Mouse (Mus musculus) neural tube, embryonic 13.5 days (tissue): ENCODE results near the gene Yod1. TPM values are rescaled to one million over a fixed set of nuclear protein-coding genes. Genes with fewer than 3 reads are reported as not detected.

Experiments used
- ATAC-seq: fragments of 200-750 bp; cut with Nextera tagmentation; 2 replicates; pipeline ENCODE4 v1.8.0; 2017; ENCODE audit warnings: low read depth, mild to moderate bottlenecking, moderate TSS enrichment, moderate library complexity
- H3K27ac ChIP-seq: fragments of 300-500 bp; sonication (generic); replicated peaks from 2 replicates; pipeline ENCODE4 v1.5.1; 2015; ENCODE audit warnings: moderate library complexity, mild to moderate bottlenecking, inconsistent platforms
- H3K27me3 ChIP-seq: fragments of 300-500 bp; sonication (generic); 2 replicates; pipeline ENCODE4 v1.6.1; 2015; ENCODE audit warnings: mild to moderate bottlenecking, inconsistent platforms
- H3K36me3 ChIP-seq: fragments of 300-500 bp; sonication (generic); 2 replicates; pipeline ENCODE4 v1.6.1; 2015; ENCODE audit warnings: mild to moderate bottlenecking, inconsistent platforms
- H3K4me1 ChIP-seq: fragments of 300-500 bp; sonication (generic); replicated peaks from 2 replicates; pipeline ENCODE4 v1.6.1; 2015; ENCODE audit warnings: inconsistent platforms
- H3K4me2 ChIP-seq: fragments of 300-500 bp; sonication (generic); 2 replicates; pipeline ENCODE4 v1.6.1; 2015; ENCODE audit warnings: inconsistent platforms, mild to moderate bottlenecking, moderate library complexity
- H3K4me3 ChIP-seq: fragments of 300-500 bp; sonication (generic); 2 replicates; pipeline ENCODE4 v1.5.1; 2015; ENCODE audit warnings: mild to moderate bottlenecking, inconsistent platforms
- H3K9ac ChIP-seq: fragments of 300-500 bp; sonication (generic); 2 replicates; pipeline ENCODE4 v1.6.1; 2015; ENCODE audit warnings: moderate library complexity, mild to moderate bottlenecking, inconsistent platforms
- H3K9me3 ChIP-seq: fragments of 300-500 bp; sonication (generic); 2 replicates; pipeline ENCODE4 v1.6.1; 2016; ENCODE audit warnings: inconsistent platforms
- WGBS: fragments of 180-500 bp; shearing (Covaris S2); methylation state at CpG from one replicate; pipeline ENCODE4 v1.1.7; 2015; 5-methylcytosine and 5-hydroxymethylcytosine counted together
- polyA plus RNA-seq: library from polyadenylated mRNA; unstranded; fragments of >200 nt; fragmentation: Nextera tagmentation; extraction: Ambion mirVana; gene quantifications from 2 replicates; pipeline ENCODE4 v1.2.1, GENCODE M21; 2015

Yod1 gene
- polyA plus RNA-seq, 1 experiment from 2014 or later, result 19.0 TPM

DNA sequence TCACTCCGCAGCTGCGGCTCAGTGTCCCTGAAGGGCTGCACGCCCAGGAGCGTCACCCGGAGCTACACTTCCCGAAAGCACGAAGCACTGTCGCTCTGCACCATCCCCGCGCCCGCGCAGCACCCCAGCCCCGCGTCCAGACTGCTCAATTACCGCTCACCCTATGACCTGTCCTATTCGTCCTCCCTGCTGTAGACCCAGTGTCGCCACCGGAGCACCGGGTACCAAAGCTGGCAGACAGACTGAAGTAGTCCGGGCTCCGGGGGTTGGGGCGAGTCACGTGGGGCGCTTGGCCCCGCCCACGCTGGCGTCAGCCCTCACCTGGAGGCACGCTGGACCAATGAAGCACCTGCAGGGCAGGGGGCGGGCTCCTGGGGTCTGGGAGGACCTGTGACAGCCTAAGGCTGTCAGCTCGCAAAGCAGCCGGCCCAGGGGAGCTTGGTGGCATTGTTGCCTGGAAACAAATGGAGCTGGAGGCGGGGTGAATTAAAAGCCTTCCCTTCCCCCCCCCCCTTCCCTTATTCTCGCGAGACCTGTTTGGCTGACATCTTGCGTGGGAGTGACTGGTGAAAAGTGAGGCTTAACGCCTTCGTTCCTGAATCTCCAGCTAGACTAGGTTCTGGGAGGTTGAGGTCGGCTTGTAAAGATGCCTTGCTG is 1.4 kb upstream of the Yod1 start, which contains the start of gene Gm29427:
TSS of gene Gm29427 (minus strand) at position 239 of the 657 bp plus-strand sequence.
- peak; percentile 97 for ATAC-seq
- Histone ChIP-seq H3K4me3 (peak within 1 kb of the TSS; percentile 71), H3K4me1 (peaks cover 39% of the 10 kb centered on the region), H3K9me3 (no peaks in the 10 kb centered on the region), H3K9ac (peak within 1 kb of the TSS; percentile 88), H3K27ac (peak within 1 kb of the TSS; percentile 92), H3K4me2 (peak within 1 kb of the TSS; percentile 99), H3K36me3 (peaks cover 28% of the 10 kb centered on the region), H3K27me3 (no peaks in the 10 kb centered on the region)
- under 1% methylated on average over 37 of the region's 38 CpGs for WGBS

DNA sequence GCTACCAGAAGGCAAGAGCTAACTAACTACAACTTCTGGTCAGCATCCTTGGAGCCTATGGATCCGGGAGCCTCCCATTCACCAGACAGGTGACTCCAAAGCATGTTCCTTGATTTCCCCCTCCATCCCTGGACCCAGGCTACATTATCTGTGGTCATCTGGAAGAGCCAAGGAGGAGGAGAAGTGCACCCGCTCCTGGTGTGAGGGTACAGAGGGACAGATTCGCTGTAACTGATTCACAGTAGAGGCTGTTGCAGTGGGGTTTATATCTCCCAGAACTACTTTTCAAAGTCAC is 962 bp upstream of the Yod1 start:
- Histone ChIP-seq H3K36me3 (peaks cover 23% of the 10 kb centered on the region), H3K4me3 (peak overlapping the region; percentile 71), H3K27me3 (no peaks in the 10 kb centered on the region), H3K27ac (peak overlapping the region; percentile 92), H3K4me2 (peak overlapping the region; percentile 99), H3K4me1 (peaks cover 42% of the 10 kb centered on the region), H3K9ac (peak overlapping the region; percentile 88), H3K9me3 (no peaks in the 10 kb centered on the region)
- 1% methylated on average over 3 of the region's 3 CpGs for WGBS
- ATAC-seq, result peak; percentile 38

DNA sequence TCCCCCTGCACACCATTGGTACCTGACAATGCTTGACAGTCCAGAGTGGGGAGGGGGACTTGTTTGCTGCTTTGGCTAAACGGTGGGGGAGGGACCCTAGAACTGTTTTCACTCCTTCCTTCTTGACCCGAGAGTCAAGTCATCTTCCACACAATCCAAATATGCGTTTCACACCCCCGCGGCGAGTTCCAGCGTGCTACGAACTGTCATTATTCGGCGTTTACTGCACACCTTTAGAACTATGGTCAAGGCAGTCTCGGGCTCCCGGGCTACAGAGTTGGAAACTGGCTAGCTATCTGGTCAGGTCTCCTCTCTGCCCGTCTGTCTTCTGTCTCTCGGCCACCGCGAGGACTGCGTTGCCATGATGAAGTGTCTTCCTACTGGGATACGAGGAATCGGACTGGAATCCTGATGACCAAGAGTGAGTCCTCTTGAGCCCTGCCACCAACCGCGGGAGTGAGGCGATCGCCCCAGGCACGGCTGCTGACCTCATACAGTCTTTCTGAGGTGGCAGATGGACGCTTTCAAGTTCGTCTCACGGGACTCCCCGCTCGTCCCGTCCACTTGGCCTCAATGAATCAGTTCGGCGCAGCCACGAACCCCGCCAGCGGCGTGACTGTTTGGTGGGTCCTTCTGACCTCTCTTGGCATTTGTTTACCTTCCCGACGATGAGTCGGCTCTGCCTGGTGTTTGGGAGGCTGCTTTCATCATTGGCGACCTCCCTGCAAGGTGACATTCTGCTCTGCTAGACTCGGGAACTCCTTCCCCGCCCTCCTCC is 425 bp upstream of the Yod1 start:
- peak overlapping the region; percentile 88 for H3K9ac ChIP-seq
- H3K36me3 ChIP-seq, result peaks cover 19% of the 10 kb centered on the region
- WGBS, result under 1% methylated on average over 42 of the region's 42 CpGs
- peak overlapping the region; percentile 92 for H3K27ac ChIP-seq
- peak; percentile 4 for ATAC-seq
- peak overlapping the region; percentile 99 for H3K4me2 ChIP-seq
- H3K4me1 ChIP-seq, result peaks cover 42% of the 10 kb centered on the region
- H3K9me3 ChIP-seq, result no peaks in the 10 kb centered on the region
- H3K27me3 ChIP-seq, result no peaks in the 10 kb centered on the region
- peak overlapping the region; percentile 71 for H3K4me3 ChIP-seq

DNA sequence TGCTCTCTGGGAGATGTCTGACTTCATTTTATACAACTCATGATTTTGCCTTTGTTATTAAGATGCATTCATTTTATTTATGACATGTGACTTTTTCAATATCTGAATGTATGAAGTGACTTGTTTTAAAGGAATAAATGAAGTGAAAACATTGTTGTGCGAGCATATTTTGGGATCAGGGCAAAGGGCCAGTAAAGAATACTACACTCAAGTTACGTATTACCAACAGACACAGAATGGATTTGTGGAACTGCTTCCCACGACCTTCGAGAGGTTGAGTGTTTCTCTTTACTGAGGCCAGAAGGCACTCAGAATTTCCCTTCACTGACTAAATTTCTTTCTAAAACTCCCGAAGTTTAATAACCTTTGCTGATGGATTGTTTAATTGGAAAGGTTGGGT is 7.1 kb downstream of the Yod1 start:
- Histone ChIP-seq H3K9ac (no peak overlapping the region), H3K4me3 (no peak overlapping the region), H3K4me1 (peaks cover 17% of the 10 kb centered on the region), H3K27ac (no peak overlapping the region), H3K9me3 (no peaks in the 10 kb centered on the region), H3K4me2 (no peak overlapping the region), H3K27me3 (no peaks in the 10 kb centered on the region), H3K36me3 (peaks cover 6% of the 10 kb centered on the region)
- WGBS, result 90% methylated on average over 5 of the region's 5 CpGs
- ATAC-seq, result no peak

DNA sequence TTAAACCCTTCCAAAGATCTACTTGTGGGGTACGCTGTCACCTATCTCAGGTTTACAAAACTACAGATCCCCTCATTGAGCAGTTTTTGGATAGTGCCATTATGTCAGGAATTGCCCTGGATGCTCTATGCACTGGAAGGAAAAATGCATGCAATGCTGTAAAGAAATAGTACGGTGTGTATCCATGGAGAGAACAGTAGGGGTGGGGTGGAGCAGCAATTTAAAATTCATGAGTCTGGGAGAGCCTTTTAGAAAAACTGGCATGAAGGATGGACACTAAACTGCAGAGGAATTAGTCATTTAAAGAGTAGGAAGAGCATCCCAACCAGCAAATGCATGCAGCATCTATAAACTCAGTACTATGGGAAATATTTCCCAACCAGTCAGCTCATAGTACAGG is 9.3 kb downstream of the Yod1 start:
- Histone ChIP-seq H3K4me1 (peaks cover 8% of the 10 kb centered on the region; the same call in 1 of the 2 replicates), H3K9me3 (no peaks in the 10 kb centered on the region), H3K4me3 (no peak overlapping the region), H3K27me3 (no peaks in the 10 kb centered on the region), H3K27ac (no peak overlapping the region), H3K36me3 (peaks cover 2% of the 10 kb centered on the region; the same call in 1 of the 2 replicates), H3K4me2 (no peak overlapping the region), H3K9ac (no peak overlapping the region)
- ATAC-seq, result no peak
- WGBS, result 53% methylated on average over 2 of the region's 2 CpGs

DNA sequence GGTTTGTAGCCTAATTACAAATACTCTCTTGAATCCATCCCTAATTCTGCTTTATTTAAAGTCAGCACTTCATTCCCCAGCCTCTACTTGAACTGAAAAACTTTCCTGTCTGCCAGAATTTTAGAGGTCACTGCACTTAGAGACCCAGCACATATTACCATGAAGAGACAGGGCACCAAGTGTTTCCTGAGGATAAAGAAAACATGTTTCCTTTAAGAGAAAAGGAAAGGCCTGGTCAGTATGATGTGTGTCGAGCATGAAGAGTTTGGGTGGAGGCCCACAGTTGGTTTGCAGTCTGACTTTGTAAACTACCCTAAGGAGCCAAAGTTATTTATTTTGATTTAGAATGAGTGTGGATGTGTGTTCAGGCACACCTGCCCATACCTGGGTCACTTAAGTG is 10.9 kb downstream of the Yod1 start:
- ATAC-seq, result no peak
- WGBS, result 84% methylated on average over 1 of the region's 1 CpGs

DNA sequence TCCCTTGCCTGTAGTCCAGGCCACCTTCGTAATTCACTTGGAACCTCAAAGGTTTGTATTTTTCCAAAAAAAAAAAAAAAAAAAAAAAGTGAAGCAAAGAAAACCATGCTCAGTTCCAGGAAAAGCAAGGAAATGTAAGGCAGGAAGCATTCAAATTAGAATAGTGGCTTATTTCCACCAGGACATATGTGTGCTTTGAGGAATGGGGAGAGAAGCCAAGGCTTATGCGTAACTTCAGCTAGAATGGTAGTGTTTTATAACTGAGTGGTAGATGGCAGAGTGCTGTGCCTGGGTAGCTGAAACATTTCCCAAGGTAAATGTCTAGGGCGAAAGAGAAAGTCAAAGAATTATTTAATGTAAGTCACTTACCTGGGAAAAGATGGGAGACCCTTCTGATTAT is 11.6 kb downstream of the Yod1 start:
- Histone ChIP-seq H3K27ac (no peak overlapping the region), H3K36me3 (no peaks in the 10 kb centered on the region), H3K27me3 (no peaks in the 10 kb centered on the region), H3K9me3 (no peaks in the 10 kb centered on the region), H3K4me2 (no peak overlapping the region), H3K4me1 (peaks cover 12% of the 10 kb centered on the region; the same call in 1 of the 2 replicates), H3K9ac (no peak overlapping the region), H3K4me3 (no peak overlapping the region)
- 93% methylated on average over 3 of the region's 3 CpGs for WGBS
- ATAC-seq, result no peak

More for the DNA sequence above, 10.9 kb downstream of the Yod1 start:
- Histone ChIP-seq H3K9me3 (no peaks in the 10 kb centered on the region), H3K4me2 (no peak overlapping the region), H3K9ac (no peak overlapping the region), H3K4me3 (no peak overlapping the region), H3K27me3 (no peaks in the 10 kb centered on the region), H3K4me1 (peaks cover 12% of the 10 kb centered on the region; the same call in 1 of the 2 replicates), H3K27ac (no peak overlapping the region), H3K36me3 (no peaks in the 10 kb centered on the region)

DNA sequence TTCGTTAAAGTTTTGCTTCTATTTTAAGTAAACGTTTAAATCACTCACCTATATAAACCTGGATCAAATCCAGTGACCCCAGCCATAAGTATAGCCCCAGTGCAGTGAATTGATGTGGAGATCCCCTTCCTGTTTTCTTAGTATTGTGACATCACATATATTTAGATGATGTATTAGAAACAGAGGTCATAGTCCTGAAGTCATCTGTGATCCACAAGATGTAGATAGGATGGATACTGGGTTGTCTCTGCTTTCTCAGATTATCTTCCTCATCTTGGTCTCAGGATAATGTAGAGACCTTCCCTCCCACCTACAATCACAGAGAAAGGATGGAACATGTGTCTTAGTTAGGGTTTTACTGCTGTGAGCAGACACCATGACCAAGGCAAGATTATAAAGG is 12.0 kb downstream of the Yod1 start, which contains the start of gene Pfkfb2:
TSS of gene Pfkfb2 (minus strand) at position 101 of the 400 bp plus-strand sequence.
- no peak for ATAC-seq
- peaks cover 12% of the 10 kb centered on the region; the same call in 1 of the 2 replicates for H3K4me1 ChIP-seq
- WGBS, result 81% methylated on average over 2 of the region's 2 CpGs

DNA sequence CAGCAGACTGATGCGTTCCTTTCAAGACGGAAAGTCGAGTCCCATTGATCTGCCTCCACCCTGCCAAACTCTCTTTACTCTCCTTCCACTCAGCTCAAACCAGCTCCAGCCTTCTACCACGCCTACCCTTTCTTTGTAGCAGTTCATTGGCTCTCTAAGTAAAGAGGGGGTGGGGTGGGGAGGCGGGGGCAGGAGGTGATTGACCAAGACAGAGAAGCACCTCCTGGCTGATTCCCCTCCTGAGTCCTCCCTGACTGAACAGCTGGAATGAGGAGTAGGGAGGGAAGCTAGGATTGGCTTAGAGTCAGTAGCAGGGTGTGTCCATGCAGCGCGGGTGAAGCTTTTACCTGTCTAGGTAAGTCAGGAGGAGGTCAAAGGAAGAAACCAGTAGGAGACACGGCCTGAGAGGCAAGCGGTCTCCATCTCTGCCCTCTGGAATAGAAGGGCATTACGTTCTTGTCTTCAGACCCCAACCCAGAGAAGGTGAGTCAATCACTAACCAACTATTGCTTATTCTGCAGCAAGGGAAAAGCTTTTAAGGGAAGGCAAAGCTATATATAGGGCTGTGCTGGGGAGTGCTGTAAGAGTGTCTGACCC is 14.7 kb downstream of the Yod1 start, which contains the start of gene AA986860:
TSS of gene AA986860 (plus strand) at position 236 of the 597 bp plus-strand sequence.
- 0 out of 2 replicates have a peak, but pooled peaks cover 4% of the 10 kb centered on the region for H3K4me1 ChIP-seq
- no peak within 1 kb of the TSS for H3K9ac ChIP-seq
- no peaks in the 10 kb centered on the region for H3K9me3 ChIP-seq
- H3K4me2 ChIP-seq, result peak within 1 kb of the TSS; percentile 18; the same call in 1 of the 2 replicates
- H3K27me3 ChIP-seq, result no peaks in the 10 kb centered on the region
- H3K27ac ChIP-seq, result no peak within 1 kb of the TSS
- no peaks in the 10 kb centered on the region for H3K36me3 ChIP-seq
- 8% methylated on average over 10 of the region's 10 CpGs for WGBS
- H3K4me3 ChIP-seq, result no peak within 1 kb of the TSS
- ATAC-seq, result no peak

More for the DNA sequence above, 12.0 kb downstream of the Yod1 start, which contains the start of gene Pfkfb2:
- no peak within 1 kb of the TSS for H3K4me3 ChIP-seq
- no peak within 1 kb of the TSS for H3K4me2 ChIP-seq
- no peaks in the 10 kb centered on the region for H3K36me3 ChIP-seq
- H3K27ac ChIP-seq, result no peak within 1 kb of the TSS
- no peaks in the 10 kb centered on the region for H3K9me3 ChIP-seq
- no peak within 1 kb of the TSS for H3K9ac ChIP-seq
- no peaks in the 10 kb centered on the region for H3K27me3 ChIP-seq

DNA sequence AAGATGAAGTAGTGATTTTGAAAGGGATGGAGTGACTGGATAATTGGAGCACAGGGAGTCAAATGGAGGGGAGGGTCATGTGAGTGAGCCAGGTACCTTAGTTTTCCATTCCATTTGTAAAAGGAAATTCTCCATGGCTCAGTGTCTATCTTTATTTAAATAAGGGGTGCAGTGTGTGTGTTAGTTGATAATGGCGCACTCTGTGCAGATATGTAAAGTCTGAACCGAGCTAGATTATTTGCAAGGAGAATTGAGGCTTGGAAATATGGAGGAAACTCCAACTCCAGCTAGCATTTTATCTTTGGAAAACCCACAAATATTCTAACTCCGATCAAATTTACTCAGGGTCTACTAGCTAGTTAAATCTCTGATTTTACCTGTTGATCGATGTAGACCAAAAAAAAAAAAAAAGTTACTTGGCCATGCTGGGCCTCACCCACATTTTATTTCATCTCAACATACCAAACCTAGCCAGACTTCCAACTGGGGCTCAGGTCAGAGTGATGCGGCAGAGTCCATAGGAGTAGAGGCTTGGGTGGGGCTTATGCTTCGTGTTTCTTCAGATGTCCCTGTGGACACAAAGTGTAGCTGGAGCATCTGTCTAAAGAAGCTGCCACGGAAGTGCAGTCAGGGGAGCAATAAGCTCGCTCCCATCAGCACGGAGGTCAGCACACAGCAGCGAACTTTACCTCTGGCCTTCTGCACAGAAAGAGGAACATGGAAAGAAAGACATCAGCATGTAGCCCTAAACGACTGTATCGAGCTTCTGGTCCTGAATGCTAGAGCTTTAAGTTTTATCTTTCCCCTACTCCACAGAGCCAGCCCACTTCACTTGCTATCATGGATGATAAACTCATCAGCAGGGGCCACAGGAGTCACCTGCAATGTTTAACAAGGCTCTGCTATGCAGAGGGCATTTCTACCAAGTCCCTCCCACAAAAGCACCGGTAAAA is 15.9 kb downstream of the Yod1 start:
- no peak overlapping the region for H3K4me3 ChIP-seq
- H3K36me3 ChIP-seq, result no peaks in the 10 kb centered on the region
- ATAC-seq, result no peak
- 89% methylated on average over 13 of the region's 13 CpGs for WGBS
- H3K9me3 ChIP-seq, result no peaks in the 10 kb centered on the region
- no peak overlapping the region for H3K9ac ChIP-seq
- H3K27ac ChIP-seq, result no peak overlapping the region
- H3K4me2 ChIP-seq, result no peak overlapping the region
- no peaks in the 10 kb centered on the region for H3K27me3 ChIP-seq
- H3K4me1 ChIP-seq, result 0 out of 2 replicates have a peak, but pooled peaks cover 4% of the 10 kb centered on the region

DNA sequence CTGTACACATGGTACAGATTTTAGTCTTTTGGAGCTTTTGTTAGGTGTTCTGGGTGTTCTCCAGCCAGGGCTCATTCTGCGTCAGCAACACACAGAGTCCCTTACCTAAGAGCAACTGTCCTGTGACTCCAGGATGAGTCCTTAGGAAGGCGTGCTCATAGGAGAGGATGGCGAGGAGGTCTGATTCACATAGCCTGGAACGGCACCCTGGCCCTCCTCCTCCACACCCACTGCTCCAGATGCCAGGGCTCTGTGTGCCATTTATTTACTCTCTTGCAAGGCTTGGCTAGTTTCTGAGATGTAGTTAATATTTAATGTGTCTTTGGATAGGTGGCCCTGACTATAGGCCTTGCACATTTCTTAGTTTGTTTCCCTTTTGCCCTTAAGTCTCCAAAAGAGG is 16.5 kb downstream of the Yod1 start:
- no peaks in the 10 kb centered on the region for H3K27me3 ChIP-seq
- ATAC-seq, result no peak
- no peak overlapping the region for H3K4me2 ChIP-seq
- no peak overlapping the region for H3K27ac ChIP-seq
- H3K4me3 ChIP-seq, result no peak overlapping the region
- H3K9ac ChIP-seq, result no peak overlapping the region
- WGBS, result 88% methylated on average over 4 of the region's 4 CpGs
- no peaks in the 10 kb centered on the region for H3K36me3 ChIP-seq
- H3K9me3 ChIP-seq, result no peaks in the 10 kb centered on the region
- H3K4me1 ChIP-seq, result 0 out of 2 replicates have a peak, but pooled peaks cover 4% of the 10 kb centered on the region
